Mouse (Mus musculus): ENCODE results near the gene Themis3.

The Themis3 gene

GRCm38 (mm10) chr17:66558404-66559317, 35.8 kb downstream of the Themis3 start:
- no peak for DNase-seq (ENCODE audit: inconsistent age in 2 of 2, low spot score in 1 of 2)

- DNase-seq (ENCODE audit: inconsistent age in 2 of 2, low spot score in 1 of 2), result no peak
Observed at GRCm38 (mm10) chr17:66552690-66553089, 41.7 kb downstream of the Themis3 start.

DNA sequence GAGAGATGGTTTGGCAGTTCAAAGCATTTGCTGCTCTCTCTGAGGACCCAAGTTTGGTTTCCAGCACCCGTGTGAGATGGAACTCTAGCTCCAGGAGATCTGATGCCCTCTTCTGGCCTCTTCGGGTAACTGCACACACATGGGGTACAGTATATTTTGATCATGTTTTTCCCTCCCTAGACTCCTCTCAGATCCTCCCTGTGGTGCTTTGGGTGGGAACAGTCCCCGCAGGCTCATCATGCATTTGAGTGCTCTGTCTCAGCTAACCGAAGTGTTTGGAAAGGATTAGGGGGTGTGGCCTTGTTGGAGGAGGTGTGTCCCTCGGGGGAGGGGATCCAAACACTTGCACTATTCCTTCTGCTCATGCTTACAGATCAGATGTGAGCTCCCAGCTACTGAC, 43.9 kb downstream of the Themis3 start:
- no peak for DNase-seq (ENCODE audit: inconsistent age in 2 of 2, low spot score in 1 of 2)

DNA sequence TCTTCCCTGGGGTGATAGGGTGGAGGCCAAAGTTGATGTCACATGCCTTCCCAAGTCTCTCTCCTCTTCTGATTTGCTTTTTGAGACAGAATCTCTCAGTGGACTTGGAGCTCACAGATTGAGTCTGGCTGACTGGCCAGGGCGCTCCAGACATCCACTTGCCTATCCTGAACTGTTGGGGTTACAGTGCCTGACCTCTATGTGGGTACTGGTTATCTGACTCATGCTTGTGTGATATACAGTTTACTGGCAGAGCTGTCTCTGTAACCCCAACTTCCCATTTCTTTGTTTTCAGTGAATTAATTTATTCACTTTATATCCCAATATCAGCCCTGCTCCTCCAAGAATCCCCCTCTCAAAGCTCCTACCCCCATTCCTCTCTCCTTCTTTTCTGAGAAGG, 62.1 kb downstream of the Themis3 start:
- DNase-seq (ENCODE audit: inconsistent age in 2 of 2, low spot score in 1 of 2), result no peak

DNA sequence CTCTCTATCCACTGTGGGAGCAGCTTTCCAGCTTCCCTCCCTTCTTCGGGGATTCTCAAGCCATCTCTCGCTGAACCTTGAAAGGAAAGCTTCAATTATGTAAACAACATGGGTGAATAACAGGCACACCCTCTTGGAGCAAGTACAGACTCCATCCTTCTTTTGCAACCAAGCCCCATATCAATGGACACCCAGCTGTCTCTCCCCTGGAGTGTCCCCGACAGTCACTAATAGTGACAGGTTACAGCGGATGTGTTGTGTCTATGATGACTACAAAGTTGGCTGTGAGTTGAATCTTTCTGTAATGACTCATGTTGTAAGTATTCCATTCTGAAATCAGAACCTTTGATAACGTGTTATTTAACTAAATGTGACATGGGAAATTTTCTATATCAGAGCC, 71.0 kb downstream of the Themis3 start:
- DNase-seq (ENCODE audit: inconsistent age in 2 of 2, low spot score in 1 of 2), result peak in 1 of 2 experiments; percentile 27

GRCm38 (mm10) chr17:66522631-66523030, 71.8 kb downstream of the Themis3 start:
- peak in 1 of 2 experiments; percentile 46 for DNase-seq (ENCODE audit: inconsistent age in 2 of 2, low spot score in 1 of 2)

DNA sequence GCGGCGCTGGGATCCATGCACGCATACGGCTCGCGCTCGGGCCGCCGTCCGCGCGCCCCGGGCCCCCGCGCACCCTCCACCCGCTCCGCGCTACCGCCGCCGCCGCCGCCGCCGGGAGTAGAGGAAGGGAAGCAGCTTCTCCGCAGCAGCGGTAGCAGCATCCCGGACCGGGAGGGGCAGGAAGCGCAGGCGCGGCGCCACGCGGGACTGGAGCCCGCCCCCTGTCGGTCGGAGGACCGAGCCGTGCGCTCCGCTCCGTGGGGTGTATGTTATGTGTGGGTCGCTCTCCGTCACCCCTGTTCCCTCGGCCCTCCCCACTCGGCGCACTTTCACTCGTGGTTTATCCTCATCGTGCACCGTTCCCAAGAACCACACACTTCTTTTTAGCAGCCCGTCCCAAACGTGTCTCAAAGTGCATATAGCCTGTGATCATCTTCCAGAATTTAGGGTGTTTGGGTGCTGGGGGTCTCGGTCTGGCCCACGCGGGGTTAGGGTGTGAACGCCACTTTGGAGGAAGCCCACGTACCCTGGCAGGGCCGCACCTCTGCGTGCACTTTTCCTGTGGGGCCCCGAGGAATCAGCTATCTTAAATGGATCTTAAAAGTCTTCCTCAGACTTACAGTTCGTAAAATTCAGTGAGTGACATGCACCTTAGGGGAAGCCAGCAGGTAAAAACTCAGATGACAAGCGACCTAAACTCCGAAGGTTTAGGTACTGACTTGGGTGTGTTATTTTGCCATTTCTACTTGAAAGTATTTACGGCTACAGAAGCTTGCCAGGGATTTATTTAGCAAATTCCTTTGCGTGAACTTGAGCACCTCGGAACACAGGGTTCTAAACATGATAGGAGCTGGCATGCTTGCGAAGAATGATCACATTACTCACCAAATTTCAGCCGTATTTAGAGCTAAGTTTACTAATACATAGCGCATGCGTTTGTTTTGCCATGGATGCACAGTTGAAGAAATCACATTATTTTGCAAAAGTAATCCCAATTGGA, 74.6 kb downstream of the Themis3 start, which contains the start of gene Rab12:
Gene Rab12 (minus strand): TSS at position 176 of the 1,000 bp plus-strand sequence.
- DNase-seq (ENCODE audit: inconsistent age in 2 of 2, low spot score in 1 of 2), result peak; percentile 90 to 96

- DNase-seq (ENCODE audit: inconsistent age in 2 of 2, low spot score in 1 of 2), result peak; percentile 56 to 87
Observed at GRCm38 (mm10) chr17:66518877-66519553, 75.4 kb downstream of the Themis3 start.

DNA sequence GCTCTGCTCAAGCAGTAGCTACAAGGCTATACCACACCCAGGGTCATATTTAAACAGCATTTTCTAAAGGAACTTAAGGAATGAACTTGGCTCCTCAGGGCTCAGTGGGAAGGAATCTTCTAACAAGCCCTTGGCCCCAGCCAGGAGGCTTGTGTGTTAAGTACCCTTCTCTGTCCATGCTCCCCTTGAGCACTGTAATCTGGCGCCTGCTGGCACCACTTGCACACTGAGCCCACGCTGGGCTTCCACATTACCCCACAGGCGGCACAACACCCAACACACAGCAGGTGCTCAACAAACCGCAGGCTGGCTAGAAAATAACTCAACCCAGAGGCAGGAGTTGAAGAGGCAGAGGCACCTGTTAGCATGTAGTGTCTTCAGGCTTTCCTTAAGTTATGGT, 77.5 kb downstream of the Themis3 start:
- peak in 1 of 2 experiments; percentile 21 for DNase-seq (ENCODE audit: inconsistent age in 2 of 2, low spot score in 1 of 2)

DNA sequence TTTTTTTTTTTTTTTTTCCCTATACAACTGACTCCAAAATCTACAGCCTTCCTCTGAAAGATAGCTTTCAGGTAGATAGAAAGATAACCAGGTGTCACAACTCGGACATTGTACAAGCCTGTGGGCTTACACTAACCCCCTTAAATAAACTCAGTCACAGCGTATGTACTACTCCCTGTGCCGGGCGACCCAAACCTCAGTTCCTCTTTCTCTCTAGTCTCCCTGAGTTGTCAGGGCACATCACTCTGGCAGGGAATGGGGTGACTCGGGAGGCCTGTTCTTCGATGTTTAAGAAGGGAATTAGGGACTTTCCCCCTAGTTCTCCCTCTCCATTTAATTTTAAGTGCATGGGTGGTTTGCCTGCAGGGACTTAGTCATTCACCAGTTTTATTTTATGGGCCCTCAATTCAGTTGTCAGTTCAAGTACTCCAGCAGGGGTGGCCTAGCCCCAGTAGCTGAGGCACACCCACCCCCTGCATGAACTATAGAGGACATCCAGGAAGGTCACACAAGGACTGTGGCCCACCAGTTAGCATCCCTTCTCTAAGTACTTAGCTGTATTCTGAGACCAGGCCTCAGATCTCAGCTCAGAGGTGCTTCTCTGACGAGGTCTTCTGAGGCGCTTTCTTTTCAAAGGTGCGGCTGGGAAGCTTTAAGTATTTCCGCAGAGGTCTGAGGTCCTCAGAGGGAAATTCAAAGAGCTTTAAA, 80.0 kb downstream of the Themis3 start:
- no peak for DNase-seq (ENCODE audit: inconsistent age in 2 of 2, low spot score in 1 of 2)

DNA sequence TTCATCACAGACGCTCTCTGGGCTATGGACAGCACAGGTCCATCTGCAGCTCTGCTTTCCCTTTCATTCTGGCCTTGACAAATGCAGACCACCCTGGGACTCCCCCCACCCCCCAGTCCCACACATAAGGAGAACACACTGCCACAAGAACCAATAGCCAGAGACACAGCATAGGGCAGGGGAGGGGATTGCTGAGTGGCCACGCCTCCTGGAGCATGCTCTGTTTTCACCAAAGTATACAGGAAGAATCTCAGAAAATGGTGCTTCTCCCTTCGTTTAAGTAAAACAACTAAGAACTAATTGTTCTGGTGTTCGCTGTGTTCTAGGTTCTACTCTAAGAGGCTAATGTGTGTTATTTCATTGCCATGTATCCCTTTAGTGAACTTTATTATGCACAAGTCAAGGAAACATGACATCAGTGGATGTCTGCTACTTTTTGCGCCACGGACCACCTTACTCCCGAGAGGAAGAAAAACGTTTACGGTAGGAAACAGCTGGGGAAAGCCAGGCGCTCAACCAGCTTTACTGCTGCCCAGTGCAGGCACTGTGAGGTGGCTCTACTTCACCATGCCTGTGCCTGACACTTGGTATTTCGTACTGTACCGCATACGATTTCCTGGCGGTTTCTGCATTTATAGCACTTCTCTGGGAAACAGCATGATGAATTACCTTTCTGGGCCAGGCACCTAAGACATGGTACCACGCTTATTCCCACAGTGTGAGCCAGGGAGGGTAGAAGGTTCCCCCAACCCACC, 82.0 kb downstream of the Themis3 start:
- DNase-seq (ENCODE audit: inconsistent age in 2 of 2, low spot score in 1 of 2), result no peak

DNA sequence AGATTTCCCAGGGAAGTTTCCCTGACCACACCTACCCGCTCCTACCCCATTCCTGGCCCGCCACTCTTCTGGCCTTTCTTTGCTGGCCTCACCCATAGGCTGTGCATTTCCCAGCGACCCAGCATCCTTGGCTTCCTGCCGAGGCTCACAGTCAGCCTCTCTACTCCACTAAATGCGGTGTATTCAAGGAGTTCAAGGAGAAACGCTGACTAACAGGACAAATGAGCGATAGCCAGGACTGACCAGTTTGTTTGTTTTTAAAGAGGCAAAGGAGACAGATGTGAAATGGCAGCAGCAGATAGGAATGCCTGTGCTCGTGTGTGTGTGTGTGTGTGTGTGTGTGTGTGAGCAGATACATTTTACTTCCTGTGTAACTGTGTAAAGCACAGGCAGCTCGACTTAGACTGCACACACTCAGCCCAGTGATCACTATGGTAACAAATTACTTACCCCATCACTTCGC, 84.2 kb downstream of the Themis3 start:
- DNase-seq (ENCODE audit: inconsistent age in 2 of 2, low spot score in 1 of 2), result peak; percentile 88 to 92

DNA sequence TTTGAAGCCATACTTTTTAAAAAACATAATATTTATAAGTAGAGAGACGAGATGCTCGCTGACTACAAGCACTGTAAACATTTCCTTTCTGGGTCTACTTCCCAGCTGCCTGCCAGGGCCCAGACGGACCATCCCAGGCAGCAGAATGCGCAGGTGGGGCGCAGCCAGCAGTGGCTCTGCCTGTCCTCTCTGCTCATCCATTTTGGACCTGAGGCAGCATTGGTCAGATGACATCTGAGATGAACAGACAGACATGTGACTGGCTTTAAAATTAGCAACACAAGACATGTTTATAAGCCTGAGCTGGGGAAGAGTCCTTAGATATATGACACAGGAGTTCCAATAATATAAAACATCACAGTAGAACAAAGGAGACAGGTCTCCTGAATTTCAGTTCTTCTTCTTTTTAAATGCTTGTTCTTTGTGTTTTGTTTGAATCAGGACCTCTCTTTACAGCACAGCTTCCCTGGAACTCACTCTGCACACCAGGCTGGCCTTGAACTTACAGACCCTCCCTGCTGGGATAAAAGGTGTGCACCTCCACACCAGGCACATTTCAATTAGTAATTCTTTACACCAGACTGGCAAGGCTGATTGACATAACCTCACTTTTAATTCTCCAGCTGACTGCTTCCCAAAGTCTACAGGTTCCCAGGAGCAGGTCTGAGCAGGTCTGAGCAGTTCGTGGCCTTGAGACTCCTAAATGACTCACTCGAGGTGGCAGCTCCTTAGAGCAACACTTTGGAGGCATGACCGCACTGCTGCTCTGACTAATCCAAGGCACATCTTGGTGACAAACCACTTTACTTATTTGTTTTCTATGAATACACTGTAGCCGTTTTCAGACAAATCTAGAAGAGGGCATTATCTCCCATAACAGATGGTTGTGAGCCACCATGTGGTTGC, 87.1 kb downstream of the Themis3 start:
- DNase-seq (ENCODE audit: inconsistent age in 2 of 2, low spot score in 1 of 2), result peak; percentile 69 to 78

DNA sequence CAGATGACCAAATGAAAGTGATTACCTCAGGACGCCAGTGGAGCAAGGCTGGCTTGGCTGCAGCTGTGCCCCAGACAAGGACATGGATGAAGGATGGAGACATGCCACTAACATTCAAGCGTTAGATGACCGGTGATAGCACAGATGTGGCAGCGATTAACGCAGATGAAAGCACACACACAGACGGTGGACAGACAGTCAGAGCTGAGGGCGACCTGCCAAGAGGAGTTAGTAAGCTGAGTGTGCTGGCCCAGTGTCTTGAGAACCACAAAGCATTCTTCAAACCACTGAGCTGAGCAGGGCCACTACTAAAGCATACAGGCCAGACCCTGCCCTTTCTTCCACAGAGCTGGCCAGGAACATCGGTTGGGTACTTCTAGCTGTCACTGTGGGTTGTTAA, 89.5 kb downstream of the Themis3 start:
- DNase-seq (ENCODE audit: inconsistent age in 2 of 2, low spot score in 1 of 2), result peak; percentile 62 to 70

Measured in adrenal gland, adult (tissue).